Mouse (Mus musculus) lung, embryonic 16.5 days (tissue): ENCODE results near the gene Cacnb1. TPM values are rescaled to one million over a fixed set of nuclear protein-coding genes. Genes with fewer than 3 reads are reported as not detected.

Experiments
- ATAC-seq: fragments of 200-750 bp; cut with Nextera tagmentation; 2 replicates; pipeline ENCODE4 v1.8.0; 2017; ENCODE audit warnings: low read depth, mild to moderate bottlenecking, moderate library complexity
- H3K27ac ChIP-seq: fragments of 300-500 bp; sonication (generic); 2 replicates; pipeline ENCODE4 v1.5.1; 2014; ENCODE audit warnings: mild to moderate bottlenecking, control low read depth, low read length
- H3K27me3 ChIP-seq: fragments of 300-500 bp; sonication (generic); 2 replicates; pipeline ENCODE4 v1.6.1; 2014; ENCODE audit warnings: low read depth, low read length, mixed read lengths; ENCODE audit not compliant: control insufficient read depth, insufficient read depth
- H3K36me3 ChIP-seq: fragments of 300-500 bp; sonication (generic); 2 replicates; pipeline ENCODE4 v1.6.1; 2014; ENCODE audit warnings: low read length; ENCODE audit not compliant: control insufficient read depth, insufficient read depth
- H3K4me1 ChIP-seq: fragments of 300-500 bp; sonication (generic); replicated peaks from 2 replicates; pipeline ENCODE4 v1.6.1; 2014; ENCODE audit warnings: low read length, mixed read lengths; ENCODE audit not compliant: control insufficient read depth, insufficient read depth
- H3K4me2 ChIP-seq: fragments of 300-500 bp; sonication (generic); 2 replicates; pipeline ENCODE4 v1.6.1; 2014; ENCODE audit warnings: low read depth, low read length, control low read depth
- H3K4me3 ChIP-seq: fragments of 300-500 bp; sonication (generic); 2 replicates; pipeline ENCODE4 v1.5.1; 2014; ENCODE audit warnings: mild to moderate bottlenecking, low read length, control low read depth
- H3K9ac ChIP-seq: fragments of 300-500 bp; sonication (generic); 2 replicates; pipeline ENCODE4 v1.6.1; 2014; ENCODE audit warnings: low read length, control low read depth
- H3K9me3 ChIP-seq: fragments of 300-500 bp; sonication (generic); 2 replicates; pipeline ENCODE4 v1.6.1; 2016; ENCODE audit warnings: low read length; ENCODE audit not compliant: control insufficient read depth
- WGBS: fragments of 180-500 bp; shearing (Covaris S2); extraction: QIAGEN DNeasy Blood & Tissue Kit; methylation state at CpG from one replicate; pipeline ENCODE4 v1.1.7; 2014; 5-methylcytosine and 5-hydroxymethylcytosine counted together
- polyA plus RNA-seq: library from polyadenylated mRNA; unstranded; fragments of >200 nt; fragmentation: Nextera tagmentation; extraction: Ambion mirVana; gene quantifications from 2 replicates; pipeline ENCODE4 v1.2.1, GENCODE M21; 2015

Gene Cacnb1
- polyA plus RNA-seq, 1 experiment from 2014 or later = 6.4 TPM

DNA sequence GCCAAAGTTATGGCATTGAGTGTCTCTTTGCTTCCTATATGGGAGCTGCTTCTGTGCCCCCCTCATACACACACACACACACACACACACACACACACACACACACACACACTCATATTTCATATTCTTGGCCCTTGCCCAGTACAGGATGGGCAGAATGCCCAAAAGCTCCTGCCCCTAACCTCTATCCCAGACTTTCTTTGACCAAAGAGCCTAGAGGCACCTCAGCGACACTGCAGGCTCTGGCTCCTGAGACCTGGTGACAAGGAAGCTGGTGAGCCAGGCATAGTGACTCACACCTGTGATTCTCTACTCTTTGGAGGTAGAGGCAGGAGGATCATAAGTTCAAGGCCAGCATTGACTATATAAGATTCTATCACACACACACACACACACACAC is 2.1 kb downstream of the Cacnb1 start:
- WGBS = 53% methylated on average over 1 of the region's 1 CpGs
- H3K4me2 ChIP-seq = no peak overlapping the region

DNA sequence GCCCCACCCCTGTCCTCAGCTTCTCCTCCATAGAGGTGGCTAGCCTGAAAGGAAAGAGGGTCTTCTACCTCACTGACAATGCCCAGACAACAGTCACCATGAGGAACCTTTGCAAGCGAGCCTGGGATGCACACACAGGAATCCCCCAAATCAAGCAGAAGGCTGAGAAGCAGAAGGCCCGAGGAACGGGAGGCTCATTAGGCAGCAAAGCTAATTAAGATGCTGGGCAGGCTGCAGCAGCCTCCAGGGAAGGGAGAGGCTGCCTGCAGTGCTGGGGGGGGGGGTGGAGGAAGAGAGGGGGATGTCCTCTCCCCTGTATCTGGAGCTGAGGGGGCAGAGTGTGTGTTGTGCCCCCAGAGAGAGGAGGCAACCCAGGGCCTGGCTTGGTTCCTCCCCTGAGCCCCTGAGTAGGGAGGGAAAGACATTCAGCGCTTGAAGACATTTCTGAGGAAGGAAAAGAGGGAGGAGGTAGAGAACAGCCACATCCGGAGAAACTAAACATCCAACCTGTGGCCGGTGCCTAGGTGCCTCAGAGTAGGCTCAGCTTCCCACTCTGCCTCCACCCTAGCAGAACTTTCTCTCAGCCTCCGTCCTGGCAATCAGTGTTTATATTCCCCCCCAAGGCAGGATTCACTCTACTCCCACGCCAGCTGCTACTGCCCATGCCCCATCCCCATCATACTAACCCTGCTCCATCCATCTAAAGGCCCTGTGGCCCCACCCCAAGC is 2.8 kb downstream of the Cacnb1 start:
- Histone ChIP-seq H3K4me2 (no peak overlapping the region), H3K27ac (no peak overlapping the region), H3K4me1 (peaks cover 16% of the 10 kb centered on the region), H3K9me3 (no peaks in the 10 kb centered on the region), H3K4me3 (no peak overlapping the region), H3K9ac (no peak overlapping the region), H3K27me3 (no peaks in the 10 kb centered on the region), H3K36me3 (no peaks in the 10 kb centered on the region; the same call in 1 of the 2 replicates)
- 46% methylated on average over 8 of the region's 8 CpGs for WGBS
- ATAC-seq = no peak

More for the DNA sequence above, 2.1 kb downstream of the Cacnb1 start:
- Histone ChIP-seq H3K27me3 (no peaks in the 10 kb centered on the region), H3K27ac (no peak overlapping the region), H3K9ac (no peak overlapping the region), H3K36me3 (no peaks in the 10 kb centered on the region; the same call in 1 of the 2 replicates), H3K4me1 (peaks cover 18% of the 10 kb centered on the region), H3K9me3 (no peaks in the 10 kb centered on the region), H3K4me3 (no peak overlapping the region)
- no peak for ATAC-seq

DNA sequence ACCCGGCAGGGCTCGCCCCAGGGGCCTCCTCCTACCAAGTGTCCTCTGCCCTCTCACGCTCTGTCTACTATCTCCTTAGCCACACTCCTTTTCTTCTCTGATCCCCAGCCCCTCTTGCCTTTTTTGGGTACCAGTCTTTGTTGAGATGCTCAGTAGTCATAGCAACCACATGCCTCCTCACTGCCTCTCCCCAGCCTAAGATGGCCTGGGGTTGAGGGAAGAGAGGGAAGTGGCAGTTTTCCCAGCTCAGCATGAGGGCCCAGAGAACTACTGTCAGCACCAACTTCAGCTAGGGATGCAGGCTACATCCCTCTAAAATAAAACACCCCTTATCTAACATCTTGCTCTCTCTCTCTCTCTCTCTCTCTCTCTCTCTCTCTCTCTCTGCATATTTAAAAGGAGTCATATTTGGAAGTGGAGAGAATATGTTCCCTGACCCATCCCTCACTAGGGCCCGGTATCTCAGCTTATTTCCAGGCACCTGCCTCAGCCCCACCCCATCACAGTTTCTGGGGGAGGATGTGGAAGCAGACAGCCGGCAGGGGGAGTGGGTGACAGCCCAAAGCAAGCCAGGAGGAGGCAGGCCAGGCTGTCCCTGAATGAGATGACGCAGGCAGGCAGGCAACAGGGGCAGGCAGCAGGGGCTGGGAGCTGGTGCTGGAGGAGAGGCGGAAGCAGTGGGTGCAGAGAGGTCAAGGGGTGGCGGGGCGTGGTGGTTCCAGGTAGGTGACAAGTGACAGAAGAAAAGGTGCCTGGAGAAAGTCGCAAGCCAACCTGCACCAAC is 3.8 kb downstream of the Cacnb1 start:
- no peaks in the 10 kb centered on the region for H3K27me3 ChIP-seq
- H3K4me2 ChIP-seq = no peak overlapping the region
- 45% methylated on average over 10 of the region's 10 CpGs for WGBS
- no peak for ATAC-seq
- H3K9me3 ChIP-seq = no peaks in the 10 kb centered on the region
- H3K27ac ChIP-seq = no peak overlapping the region
- H3K36me3 ChIP-seq = no peaks in the 10 kb centered on the region; the same call in 1 of the 2 replicates
- no peak overlapping the region for H3K4me3 ChIP-seq
- H3K4me1 ChIP-seq = peaks cover 16% of the 10 kb centered on the region
- no peak overlapping the region for H3K9ac ChIP-seq

DNA sequence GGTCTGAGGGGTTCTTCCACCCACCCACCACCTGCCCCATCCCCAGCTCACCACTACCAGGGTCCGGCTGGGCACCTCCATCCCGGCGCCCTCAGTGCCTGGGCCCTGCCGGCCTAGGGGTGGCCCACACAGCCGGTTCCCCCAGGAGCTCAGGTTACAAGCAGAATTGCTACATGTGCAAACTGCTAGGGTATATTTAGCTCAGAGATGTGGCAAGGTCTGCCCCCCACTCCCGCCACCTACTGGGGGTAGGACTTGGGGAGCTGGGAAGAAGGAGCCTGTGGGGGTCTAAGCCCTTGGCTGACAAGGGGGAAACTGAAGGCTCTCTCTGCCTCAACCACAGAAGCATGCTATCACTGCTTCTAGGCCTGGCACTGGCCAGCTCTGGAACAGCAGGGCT is 4.6 kb downstream of the Cacnb1 start:
- 63% methylated on average over 6 of the region's 6 CpGs for WGBS
- no peak for ATAC-seq
- H3K4me2 ChIP-seq = no peak overlapping the region
- H3K9ac ChIP-seq = no peak overlapping the region
- no peak overlapping the region for H3K27ac ChIP-seq
- no peaks in the 10 kb centered on the region; the same call in 1 of the 2 replicates for H3K36me3 ChIP-seq
- no peaks in the 10 kb centered on the region for H3K9me3 ChIP-seq
- peaks cover 16% of the 10 kb centered on the region for H3K4me1 ChIP-seq
- no peaks in the 10 kb centered on the region for H3K27me3 ChIP-seq
- no peak overlapping the region for H3K4me3 ChIP-seq

DNA sequence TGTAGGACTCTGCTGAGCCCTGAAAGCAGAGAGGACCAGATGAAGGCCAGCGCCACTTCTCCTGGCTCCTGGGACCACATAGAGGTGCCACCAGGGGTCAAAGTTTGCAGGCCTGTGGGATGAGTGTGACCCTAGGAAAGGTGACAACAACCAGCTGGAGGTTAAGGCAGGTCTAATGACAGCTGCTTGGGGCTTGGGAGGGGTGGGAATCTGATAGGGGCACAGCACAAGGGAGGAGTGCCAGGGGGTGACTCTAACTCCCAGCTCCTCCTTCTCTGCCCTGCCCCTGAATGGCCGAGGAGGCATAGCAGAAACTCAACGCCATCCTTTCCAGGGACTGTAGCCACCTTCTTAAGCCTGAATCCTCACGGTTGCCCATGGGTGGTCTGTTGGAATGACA is 6.0 kb downstream of the Cacnb1 start:
- Histone ChIP-seq H3K4me3 (no peak overlapping the region), H3K36me3 (no peaks in the 10 kb centered on the region; the same call in 1 of the 2 replicates), H3K4me1 (peaks cover 11% of the 10 kb centered on the region), H3K4me2 (no peak overlapping the region), H3K27ac (no peak overlapping the region), H3K9ac (no peak overlapping the region), H3K27me3 (no peaks in the 10 kb centered on the region), H3K9me3 (no peaks in the 10 kb centered on the region)
- ATAC-seq = no peak
- WGBS = 73% methylated on average over 4 of the region's 4 CpGs

DNA sequence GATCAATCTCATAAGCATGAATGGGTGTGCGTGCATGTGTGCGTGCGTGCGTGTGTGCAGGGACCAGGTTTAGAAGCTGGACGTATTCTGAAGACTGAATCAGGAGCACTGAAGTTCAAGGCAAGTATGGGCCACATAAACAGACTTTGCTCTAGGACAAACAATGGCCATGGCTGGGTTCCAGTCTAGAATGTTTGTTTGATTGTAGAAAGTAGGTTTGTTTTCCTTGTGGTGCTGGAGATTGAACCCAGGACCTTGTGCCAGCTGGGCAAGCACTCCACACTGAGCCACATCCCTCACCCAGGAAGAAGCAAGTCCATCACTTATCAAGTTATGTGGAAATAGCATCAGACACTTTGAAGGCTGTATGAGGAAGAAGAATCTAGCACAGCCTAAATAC is 6.7 kb downstream of the Cacnb1 start:
- no peak for ATAC-seq
- 85% methylated on average over 5 of the region's 5 CpGs for WGBS

DNA sequence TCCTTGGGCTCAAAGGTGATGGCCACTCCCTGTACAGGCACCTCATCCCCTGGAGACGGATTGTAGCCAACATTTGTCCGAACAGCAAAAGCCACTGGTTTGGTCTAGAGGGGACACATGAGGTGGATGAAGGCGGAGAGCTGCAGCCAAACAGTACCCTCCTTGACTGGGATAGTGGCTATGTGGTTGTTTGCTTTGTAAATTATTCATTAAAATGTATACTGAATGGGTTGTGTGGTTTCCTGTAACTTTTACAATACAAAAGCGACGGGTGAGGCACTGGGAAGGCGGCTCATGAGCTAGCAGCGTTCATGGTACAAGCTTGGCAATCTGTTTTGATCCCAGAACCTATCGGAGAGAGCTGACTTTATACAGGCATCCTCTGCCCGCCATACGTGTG is 10.0 kb downstream of the Cacnb1 start:
- H3K36me3 ChIP-seq = no peaks in the 10 kb centered on the region; the same call in 1 of the 2 replicates
- no peak overlapping the region for H3K9ac ChIP-seq
- no peak overlapping the region for H3K27ac ChIP-seq
- no peaks in the 10 kb centered on the region for H3K27me3 ChIP-seq
- no peak overlapping the region for H3K4me2 ChIP-seq
- H3K4me1 ChIP-seq = no peaks in the 10 kb centered on the region; the same call in 1 of the 2 replicates
- ATAC-seq = no peak
- 81% methylated on average over 10 of the region's 10 CpGs for WGBS
- H3K4me3 ChIP-seq = no peak overlapping the region
- no peaks in the 10 kb centered on the region for H3K9me3 ChIP-seq

More for the DNA sequence above, 6.7 kb downstream of the Cacnb1 start:
- Histone ChIP-seq H3K4me1 (peaks cover 4% of the 10 kb centered on the region), H3K36me3 (no peaks in the 10 kb centered on the region; the same call in 1 of the 2 replicates), H3K27ac (no peak overlapping the region; the same call in 1 of the 2 replicates), H3K4me3 (no peak overlapping the region), H3K27me3 (no peaks in the 10 kb centered on the region), H3K9me3 (no peaks in the 10 kb centered on the region), H3K4me2 (no peak overlapping the region), H3K9ac (no peak overlapping the region)

DNA sequence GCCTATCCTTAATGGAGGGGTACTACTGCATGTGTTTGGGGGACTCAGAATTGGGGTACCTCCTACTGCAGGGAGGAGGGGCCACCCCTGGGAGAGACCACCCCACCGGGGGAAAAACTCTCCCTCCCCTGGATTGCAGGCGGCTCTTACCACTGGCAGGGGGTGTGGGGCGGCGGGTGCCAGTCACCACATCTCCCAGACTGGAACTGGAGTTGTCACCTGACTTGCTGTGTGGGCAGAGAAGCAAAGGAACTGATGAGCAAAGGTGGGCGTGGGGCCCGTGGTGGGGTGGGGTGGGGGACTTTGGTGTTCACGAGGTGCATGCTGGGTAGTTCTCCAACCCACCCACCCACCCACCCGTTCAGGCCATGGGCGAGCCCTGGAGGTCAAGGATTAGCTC is 11.1 kb downstream of the Cacnb1 start:
- Histone ChIP-seq H3K27me3 (no peaks in the 10 kb centered on the region), H3K9me3 (no peaks in the 10 kb centered on the region), H3K4me1 (no peaks in the 10 kb centered on the region; the same call in 1 of the 2 replicates), H3K4me2 (no peak overlapping the region), H3K27ac (no peak overlapping the region), H3K4me3 (no peak overlapping the region), H3K9ac (no peak overlapping the region), H3K36me3 (no peaks in the 10 kb centered on the region)
- ATAC-seq = no peak
- 55% methylated on average over 9 of the region's 9 CpGs for WGBS

DNA sequence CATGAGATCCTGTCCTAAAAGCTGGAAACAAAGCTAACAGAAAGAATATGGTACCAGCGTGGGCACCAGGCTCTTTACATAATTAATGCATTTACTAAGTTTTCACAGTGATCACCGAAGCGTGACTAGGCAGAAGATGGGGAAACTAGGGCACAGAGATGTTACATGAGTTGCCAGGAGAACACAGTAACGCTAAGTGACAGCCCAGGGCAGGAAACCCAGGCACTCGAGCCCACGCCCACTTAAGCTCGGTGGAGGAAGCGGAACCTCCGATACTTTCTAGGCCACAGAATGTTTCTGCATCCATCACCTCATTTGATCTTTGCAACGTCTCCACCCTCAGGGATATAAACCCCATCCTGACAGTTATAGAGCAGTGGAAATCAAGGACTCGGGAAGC is 14.7 kb downstream of the Cacnb1 start:
- no peaks in the 10 kb centered on the region for H3K9me3 ChIP-seq
- H3K4me3 ChIP-seq = no peak overlapping the region
- no peaks in the 10 kb centered on the region for H3K27me3 ChIP-seq
- no peak overlapping the region for H3K4me2 ChIP-seq
- ATAC-seq = no peak
- peaks cover 2% of the 10 kb centered on the region; the same call in 1 of the 2 replicates for H3K36me3 ChIP-seq
- H3K27ac ChIP-seq = no peak overlapping the region
- no peak overlapping the region for H3K9ac ChIP-seq
- WGBS = 66% methylated on average over 11 of the region's 11 CpGs
- H3K4me1 ChIP-seq = peaks cover 12% of the 10 kb centered on the region
